Mouse (Mus musculus): ENCODE measurements around the gene Timm17a.

DNA sequence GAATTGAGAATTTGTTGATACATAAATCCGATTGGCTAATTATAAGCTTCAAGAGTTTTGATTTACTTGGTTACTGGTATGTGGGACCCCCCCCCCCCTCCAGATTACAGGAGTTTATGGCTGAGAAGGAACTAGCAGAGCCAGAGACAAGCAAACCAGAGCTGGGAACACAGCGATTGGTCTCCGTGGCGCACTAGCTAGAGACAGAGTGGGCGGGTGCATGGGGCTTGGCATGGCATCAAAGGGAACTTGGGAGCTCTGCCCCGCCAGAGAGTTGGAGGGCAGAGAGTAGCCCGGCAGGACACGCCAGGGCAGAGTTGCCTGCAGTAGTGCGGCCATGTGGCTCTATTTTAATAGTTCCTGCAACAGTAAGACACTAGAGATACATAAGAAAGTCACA, 32.9 kb downstream of the Timm17a start:
- TF ChIP-seq POLR2A (IDR thresholded peaks at IDR 0.05; ENCODE audit: borderline replicate concordance, extremely low read depth, low read depth, low read length), result no peak
- TF ChIP-seq CTCF (IDR thresholded peaks at IDR 0.05; ENCODE audit: insufficient read depth, low read length), result no peak

All from lung, adult 2 months (tissue).